Mouse (Mus musculus) kidney, adult 11 months (tissue): ENCODE results near the gene Rab33b.

Experiments
- DNase-seq: peaks from one replicate; pipeline ENCODE4 v3.0.0; 2022

Gene Rab33b

GRCm38 (mm10) chr3:51517467-51517866 is 33.7 kb downstream of the Rab33b start:
- no peak for DNase-seq

GRCm38 (mm10) chr3:51517878-51518762 is 34.4 kb downstream of the Rab33b start:
- DNase-seq = no peak

GRCm38 (mm10) chr3:51518763-51519121 is 35.0 kb downstream of the Rab33b start:
- no peak for DNase-seq

- no peak for DNase-seq
Measured at GRCm38 (mm10) chr3:51521262-51521661, 37.5 kb downstream of the Rab33b start.

- no peak for DNase-seq
Measured at GRCm38 (mm10) chr3:51525186-51525785, 41.6 kb downstream of the Rab33b start.

GRCm38 (mm10) chr3:51526891-51527290 is 43.2 kb downstream of the Rab33b start:
- DNase-seq = no peak

GRCm38 (mm10) chr3:51531473-51532281 is 48.0 kb downstream of the Rab33b start:
- DNase-seq = peak; percentile 58

- DNase-seq = no peak
Measured at GRCm38 (mm10) chr3:51532282-51532620, 48.5 kb downstream of the Rab33b start.

GRCm38 (mm10) chr3:51533573-51533972 is 49.9 kb downstream of the Rab33b start:
- no peak for DNase-seq

GRCm38 (mm10) chr3:51534013-51534412 is 50.3 kb downstream of the Rab33b start:
- no peak for DNase-seq

- peak; percentile 27 for DNase-seq
Measured at GRCm38 (mm10) chr3:51539567-51540408, 56.1 kb downstream of the Rab33b start.

- DNase-seq = no peak
Measured at GRCm38 (mm10) chr3:51540659-51541058, 56.9 kb downstream of the Rab33b start.

- no peak for DNase-seq
Measured at GRCm38 (mm10) chr3:51544442-51545128, 60.9 kb downstream of the Rab33b start.
